Mouse (Mus musculus): ENCODE data around the gene Atf2.

The Atf2 gene

DNA sequence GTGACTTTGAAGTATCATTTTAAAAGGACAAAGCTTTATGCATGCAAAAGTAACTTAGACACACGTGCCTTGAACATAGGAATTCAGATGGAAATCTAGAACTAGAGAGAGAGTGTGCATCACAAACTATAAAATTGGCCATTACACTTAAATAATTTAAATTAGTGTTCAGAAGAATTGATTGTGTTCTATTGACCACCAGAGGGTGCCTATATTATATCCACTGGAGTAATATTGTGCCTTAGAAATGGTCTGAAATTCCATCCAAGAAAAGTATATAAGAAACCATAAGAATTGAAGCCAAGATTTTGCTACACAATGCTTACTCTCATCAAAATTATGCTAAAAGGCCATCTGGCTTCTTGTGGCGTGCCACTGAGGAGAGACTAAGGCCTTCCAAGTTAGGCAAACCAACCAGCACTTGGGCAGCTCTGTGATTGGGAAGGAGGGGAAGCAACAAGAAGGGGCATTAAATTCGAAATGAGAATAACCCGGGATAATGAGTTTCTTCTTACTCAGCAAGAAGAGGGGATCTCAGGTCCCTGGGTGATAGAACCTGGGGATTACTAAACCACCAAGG, 113.3 kb downstream of the Atf2 start:
- no peak for ATAC-seq (ENCODE audit: insufficient number of reproducible peaks, low FRiP score, low TSS enrichment)

DNA sequence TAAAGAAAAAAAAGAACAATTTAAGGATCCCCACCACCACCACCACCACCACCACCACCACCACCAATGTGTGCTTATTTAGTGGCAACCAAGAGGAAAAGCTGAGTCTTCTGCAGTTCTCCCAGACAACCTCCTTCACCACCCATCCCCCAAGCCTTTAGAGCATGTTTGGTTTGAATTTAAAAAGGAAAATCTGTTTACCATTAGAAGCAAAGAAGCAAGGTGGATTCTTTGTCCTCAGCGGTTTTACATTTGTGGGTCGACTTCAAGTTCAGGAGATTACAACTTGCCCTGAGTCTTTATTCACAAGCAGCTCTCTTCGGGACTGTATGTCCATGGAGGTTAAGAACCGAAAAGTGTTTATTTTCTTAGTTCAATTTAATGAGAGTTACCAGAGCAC, 115.5 kb downstream of the Atf2 start:
- no peak for ATAC-seq (ENCODE audit: insufficient number of reproducible peaks, low FRiP score, low TSS enrichment)

DNA sequence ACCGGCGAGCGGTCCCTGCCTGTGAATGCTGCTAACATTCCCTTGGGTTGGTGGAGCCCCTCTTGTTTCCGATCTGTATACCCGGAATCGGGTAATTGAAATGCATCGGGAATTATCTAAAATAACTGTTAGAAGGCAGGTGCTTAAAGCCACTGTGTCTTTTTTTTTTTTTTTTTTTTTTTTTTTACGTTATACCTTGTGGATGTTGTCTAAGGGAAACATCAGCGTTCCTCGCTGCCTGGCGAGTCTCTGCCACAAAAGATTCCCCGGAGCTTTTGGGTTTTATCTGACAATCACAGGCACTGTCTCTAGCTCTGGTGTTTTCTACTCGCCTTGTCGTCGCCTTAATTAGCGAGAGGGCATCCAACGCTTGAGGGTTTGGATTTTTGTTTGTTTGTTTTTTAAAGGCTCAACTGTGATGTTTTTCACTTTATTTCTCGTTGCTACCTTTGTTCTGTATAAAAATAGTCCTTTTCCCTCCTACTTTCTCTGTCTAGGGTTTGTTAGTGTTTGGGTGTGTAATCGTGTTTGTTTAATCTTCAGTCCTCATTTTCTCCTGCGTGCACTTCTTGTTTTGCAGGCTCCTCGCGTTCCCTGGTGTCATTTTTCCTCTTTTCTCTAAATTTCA, 116.6 kb downstream of the Atf2 start:
- ATAC-seq (ENCODE audit: insufficient number of reproducible peaks, low FRiP score, low TSS enrichment), result no peak

DNA sequence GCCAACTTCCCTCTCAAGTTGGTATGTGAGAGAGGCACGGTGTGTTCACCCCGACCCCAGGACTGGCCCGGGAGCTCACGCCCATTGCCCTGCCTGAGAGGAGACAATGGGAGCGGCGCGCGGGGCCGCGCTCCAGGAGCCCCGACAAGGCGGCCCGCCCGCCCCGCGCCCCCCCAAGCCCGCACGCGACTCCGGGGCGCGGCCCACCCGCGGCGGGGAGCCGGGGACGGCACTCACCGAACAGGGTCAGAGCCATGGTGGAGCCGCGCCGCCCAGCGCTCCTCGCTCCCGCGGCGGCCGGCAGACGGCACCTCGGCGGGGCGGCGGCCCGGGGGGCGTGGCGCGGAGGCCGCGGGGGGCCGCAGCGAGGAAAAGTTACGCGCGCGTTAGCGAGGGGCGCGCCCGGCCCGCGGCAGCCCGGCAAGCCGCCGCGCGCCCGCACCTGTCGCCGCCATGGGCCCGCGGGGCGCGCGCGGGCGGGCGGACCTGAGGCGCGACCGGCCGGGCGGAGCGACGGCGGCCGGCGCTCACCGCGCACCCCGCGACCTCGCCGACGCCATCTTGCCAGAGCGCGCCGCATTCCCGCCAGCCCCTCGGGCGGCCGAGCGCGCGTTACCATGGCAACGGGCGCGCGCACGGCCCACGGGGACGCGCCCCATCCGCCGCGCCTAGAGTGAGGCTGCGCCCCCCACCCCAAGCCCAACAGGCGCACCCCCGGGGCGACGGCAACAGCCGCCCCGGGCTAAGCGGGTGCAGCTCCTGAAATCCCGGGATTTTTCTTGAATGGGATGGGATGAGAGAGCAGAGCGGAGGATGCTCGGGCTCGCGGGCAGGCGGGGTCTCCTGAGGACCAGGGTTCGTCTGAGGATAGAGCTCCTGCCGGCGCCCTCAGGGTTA, 117.4 kb downstream of the Atf2 start, which contains the start of gene Chn1:
Gene Chn1, minus strand, starts transcription at position 561 of the 897 bp plus-strand sequence.
- peak; percentile 68 for ATAC-seq (ENCODE audit: insufficient number of reproducible peaks, low FRiP score, low TSS enrichment)

DNA sequence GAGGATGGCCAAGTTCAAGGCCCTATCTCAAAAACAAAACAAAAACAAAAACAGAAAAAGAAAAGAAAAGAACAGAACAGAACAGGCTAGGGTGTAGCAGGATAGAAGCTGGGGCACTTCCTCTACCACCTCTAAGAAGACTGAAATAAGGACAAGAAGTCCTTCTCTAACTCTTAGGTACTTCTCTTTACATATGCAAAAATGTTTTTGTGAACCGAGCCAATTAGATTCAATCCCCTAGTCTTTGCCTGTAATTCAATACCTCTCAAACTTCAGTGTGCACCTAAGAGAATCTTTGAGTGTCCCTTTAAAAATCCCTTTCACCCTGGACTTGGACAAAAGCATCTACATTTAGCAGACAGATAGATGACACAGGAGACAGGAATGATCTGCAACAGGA, 119.5 kb downstream of the Atf2 start:
- no peak for ATAC-seq (ENCODE audit: insufficient number of reproducible peaks, low FRiP score, low TSS enrichment)

DNA sequence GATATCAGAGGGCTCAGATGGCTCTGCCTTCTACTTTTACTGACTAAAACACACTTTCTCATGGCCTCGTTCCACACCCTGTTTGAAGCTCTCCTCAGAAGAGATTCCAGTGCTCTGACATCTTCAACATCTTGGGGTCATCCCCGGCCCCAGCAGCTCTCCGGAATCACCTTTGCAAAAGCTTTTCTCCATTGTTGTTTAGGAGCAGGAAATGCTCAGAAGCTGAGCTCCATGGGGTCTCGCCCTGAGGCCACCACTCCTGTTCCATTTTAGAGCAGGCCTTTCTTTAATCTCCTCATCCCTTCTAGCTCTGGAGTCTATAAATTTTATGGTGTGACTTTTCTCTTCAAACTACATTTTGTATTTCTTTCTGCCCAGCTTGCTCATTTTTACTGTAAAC, 123.8 kb downstream of the Atf2 start:
- no peak for ATAC-seq (ENCODE audit: insufficient number of reproducible peaks, low FRiP score, low TSS enrichment)
